Mouse (Mus musculus) lung, postnatal 14 days (tissue): ENCODE measurements around the gene Rad21l.

ENCODE experiments used
- DNase-seq: peaks from one replicate; pipeline ENCODE4 v3.0.0; 2021

The Rad21l gene

DNA sequence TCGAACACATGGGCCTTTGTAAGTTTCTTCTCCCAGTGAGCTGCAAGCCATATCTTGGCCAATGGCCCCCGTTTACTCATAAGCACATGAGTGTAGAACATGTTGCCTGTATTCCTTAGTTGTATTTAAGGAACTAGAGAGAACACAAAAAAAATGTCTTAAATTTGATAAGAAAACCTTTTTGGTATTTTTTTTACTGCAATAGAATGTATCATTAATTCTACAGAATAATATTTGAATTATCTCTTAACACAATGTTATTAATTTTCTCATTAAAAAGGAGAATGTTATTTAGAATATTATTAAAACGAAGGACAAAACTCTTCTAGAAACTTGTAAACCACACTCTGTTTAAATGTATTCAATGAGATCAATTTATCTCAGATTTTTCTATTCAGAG is at the start of gene Rad21l:
Gene Rad21l, minus strand, starts transcription at position 101 of the 400 bp plus-strand sequence.
- no peak for DNase-seq

DNA sequence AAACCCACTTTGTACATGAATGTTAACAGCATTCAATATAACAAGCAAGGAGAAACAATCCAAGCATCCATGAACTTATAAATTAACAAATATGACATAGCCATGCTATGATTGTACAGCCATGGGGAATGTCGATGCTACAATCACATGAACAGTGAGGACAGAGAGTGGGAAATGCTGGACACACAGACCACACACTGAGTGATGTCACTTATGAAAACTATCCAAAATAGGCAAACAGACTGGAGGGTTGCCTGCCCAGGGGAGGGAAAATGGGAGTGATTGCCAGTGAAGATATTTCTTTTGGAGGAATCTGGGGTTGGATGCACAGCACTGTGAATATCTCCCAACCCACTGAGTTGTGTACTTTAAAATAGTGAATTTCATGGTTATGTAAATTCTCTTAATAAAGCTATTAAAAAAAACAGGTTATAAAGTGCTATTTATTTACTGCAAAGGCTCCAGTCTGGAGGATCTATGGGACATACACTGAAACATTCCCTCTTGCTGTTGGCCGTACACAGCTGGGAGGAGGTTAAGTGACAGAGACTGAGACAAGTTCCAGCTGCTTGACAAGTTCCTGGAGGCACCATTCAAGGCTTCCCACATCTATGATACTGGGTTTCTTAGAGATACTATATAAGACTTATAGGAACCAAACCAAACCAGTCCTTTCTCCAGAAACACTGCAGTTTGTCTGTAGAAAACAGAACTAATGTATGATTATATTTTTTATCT is 48.2 kb upstream of the Rad21l start:
- no peak for DNase-seq

DNA sequence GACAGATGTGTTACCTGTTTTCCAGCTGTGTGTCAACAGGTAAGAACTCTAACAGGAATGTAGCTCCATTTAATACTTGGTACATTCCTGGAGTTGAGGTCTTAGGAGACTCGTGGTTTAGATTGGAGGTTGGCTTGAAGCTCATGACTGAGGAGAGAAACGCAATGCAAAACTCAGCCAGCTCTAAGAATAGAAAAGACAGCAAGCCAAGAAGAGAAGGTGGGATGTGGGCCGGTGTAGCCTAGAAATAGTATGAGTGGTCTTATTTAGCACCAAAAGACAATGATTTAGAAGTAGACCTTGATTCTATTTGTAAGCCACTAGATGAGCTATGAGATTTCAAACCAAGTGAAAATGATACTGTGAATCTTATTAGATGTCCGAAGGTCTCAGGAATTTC is 47.2 kb upstream of the Rad21l start:
- DNase-seq = no peak

DNA sequence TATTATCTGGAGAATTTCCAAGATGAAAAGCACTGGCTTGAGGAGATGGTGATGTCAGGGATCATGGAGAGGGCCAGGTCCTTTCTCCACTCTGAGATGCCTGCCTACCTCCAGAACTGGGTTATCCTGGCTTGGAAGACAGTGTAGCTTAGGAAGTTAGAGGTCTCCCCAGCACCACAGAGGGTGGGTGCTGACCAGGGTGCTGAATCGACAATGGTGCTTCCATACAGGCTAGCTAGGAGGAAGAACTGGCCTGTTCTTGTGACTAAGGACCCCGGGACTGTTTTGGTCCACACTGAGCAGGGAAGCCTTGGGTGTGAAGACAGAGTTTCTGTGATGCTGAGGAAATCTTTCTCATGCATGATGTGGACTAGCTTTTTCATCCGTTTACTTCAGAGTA is 44.3 kb upstream of the Rad21l start:
- peak; percentile 19 for DNase-seq

DNA sequence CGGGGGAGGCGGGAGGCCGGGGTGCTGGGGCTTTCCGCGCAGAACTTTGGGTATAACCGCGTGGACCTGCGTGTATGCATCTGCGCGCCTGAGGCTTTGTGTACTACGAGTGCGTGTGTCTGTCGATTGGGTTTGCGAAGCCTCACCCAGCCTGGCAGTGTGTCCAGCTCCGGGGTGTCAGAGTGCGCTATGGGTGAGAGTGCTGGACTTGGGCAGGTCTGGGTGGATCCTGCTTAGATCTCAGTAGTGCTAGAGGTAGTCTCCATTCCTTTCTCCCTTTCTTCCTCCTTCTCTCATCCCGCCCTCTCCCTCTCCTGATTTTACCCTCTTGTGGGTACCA is 34.5 kb upstream of the Rad21l start:
- DNase-seq = no peak

DNA sequence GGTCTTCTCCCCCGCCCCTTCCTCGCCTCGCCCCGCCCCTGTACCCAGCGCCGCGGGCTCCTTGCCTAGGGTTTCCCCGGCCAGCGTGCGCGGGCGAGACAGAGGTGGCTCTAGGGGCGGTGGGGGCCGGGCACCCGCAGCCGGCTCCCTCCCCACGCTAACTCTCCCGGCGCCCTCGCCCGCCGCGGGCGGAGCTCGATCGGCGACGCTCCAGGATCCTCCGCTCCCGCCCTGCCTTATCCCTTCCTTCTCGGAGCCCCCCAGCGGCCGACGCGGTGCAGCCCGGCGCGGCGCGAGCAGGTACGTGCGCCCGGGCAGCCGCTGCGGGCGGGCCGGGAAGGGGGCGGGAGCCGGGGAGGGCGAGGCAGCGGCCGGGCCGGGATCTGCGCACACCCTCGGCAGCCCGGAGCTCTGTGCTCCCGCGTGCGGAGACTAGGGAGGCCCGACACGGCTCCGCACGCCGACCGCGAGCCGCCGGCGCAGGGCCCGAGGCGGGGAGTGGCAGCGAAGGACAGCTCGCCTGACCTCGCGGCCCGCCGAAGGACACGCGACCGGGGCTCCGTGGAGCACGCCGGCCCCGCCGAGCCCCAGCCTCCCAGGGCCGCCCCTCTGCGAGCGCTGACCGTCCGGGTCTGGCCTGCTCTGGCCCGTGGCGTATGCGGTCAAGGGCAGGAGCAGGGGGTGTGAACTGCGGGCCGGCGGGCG is 34.0 kb upstream of the Rad21l start:
- peak; percentile 33 for DNase-seq

DNA sequence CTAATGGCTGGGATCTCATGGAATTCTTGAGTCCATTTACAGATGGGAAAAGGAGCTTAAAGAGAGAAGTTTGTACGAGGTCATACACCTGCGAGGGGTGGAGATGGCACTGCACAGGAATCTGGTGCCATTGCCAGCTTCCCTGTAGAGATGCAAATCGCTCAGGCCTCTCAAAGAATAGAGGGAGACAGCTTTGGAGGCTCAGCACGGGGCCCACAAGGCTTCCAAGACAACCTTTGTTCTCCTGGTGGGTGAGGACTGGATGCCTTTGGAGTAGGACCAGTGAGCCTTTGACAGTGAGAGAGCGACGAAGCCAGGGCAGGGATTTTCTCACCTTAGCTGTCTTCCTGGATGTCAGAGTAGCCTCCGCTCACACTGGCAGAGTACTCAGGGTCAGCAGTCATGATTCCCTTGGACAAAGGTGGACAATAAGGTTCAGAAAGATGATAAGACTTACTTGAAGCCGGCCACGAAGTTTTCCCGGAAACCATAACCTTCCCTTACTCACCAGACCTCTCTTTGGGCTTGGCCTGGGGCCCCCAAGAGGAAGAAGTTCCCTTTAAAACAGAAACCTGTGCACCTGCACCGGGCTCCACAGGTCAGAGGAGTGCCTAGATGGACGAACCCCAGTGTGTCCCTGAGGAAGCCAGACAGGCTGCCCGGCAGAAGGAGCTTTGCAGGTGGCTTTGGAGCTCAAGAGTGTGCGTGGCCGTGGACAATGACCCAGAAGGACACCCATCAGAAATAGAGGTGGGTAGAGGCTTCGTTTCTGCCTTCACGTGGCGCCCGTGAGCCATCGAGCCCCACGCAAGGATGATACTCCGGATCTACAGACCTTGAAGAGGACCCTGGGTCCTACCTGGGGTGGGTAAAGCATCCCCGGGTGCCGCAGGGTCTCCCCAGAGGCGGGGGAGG is 33.2 kb upstream of the Rad21l start, which contains the start of gene Tmem74b:
Gene Tmem74b, plus strand, starts transcription at position 778 of the 915 bp plus-strand sequence.
- no peak for DNase-seq

DNA sequence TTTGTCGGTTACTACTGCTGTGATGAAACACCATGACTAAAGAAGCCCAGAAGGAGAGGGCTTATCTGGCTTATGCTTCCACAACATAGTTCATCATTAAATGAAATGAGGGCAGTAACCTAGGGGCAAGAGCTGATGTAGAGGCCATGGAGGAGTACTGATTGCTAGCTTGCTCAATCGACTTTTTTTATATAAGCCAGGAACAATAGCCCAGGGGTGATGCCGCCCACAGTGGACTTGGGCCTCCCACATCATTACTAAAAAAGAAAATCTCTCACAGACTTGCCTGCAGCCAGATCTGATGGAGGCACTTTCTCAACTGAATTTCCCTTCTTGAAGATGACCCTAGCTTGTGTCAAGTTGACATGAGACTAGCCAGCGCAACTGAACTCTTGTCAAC is 14.6 kb upstream of the Rad21l start:
- no peak for DNase-seq

DNA sequence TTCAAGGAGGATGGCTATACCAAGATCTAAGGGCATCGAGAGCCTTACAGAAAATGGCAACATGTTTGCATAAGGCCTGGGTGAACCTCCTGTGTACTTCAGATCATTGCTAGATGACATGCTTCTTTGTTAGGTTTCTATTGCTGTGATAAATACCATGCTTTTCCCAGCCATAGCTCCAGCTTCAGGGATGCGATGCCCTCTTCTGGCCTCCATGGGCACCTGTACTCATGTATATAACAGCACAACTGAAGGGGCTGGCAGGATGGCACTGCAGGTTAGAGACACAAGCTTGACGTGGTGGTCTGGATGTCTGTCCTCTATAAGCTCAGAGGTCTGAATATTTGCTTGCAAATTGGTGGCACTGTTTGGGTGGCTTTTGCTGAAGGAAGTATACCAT is 14.0 kb upstream of the Rad21l start:
- no peak for DNase-seq

DNA sequence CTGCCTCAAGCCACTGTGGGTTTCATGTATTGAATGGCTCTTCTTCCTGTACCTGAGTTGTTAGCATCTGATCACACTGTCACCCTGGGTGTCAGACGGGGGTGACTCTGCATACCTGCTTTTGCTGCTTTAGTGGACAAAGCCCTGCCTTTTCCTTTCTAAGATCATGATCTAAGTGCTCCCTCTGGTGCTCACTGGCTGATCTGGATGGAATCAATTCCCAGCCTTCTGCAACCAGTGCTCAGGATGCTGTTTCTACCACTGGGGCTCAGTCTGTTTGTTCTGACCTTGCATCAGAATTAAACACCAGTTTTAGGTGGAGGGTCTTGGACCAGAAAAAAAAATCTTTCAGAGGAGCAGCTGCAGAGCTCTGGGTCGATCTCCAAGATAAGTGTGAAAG is 7.9 kb upstream of the Rad21l start:
- no peak for DNase-seq

DNA sequence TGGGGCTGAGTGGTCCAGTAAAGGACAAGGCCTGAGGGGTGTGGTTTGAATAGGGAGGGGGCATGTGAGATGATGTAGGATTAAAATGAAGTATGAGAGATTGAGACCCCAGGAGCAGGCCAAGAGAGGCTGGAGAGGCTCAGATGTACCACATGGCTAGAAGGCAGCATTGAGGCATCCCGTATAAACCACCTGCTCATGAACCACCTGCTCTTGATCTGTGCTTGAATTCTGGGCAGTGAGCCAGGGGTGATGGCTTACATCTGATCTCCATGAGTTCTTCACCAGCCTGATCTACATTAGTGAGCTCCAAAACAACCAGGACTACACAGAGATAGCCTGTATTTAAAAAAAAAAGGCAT is 2.6 kb upstream of the Rad21l start:
- no peak for DNase-seq

DNA sequence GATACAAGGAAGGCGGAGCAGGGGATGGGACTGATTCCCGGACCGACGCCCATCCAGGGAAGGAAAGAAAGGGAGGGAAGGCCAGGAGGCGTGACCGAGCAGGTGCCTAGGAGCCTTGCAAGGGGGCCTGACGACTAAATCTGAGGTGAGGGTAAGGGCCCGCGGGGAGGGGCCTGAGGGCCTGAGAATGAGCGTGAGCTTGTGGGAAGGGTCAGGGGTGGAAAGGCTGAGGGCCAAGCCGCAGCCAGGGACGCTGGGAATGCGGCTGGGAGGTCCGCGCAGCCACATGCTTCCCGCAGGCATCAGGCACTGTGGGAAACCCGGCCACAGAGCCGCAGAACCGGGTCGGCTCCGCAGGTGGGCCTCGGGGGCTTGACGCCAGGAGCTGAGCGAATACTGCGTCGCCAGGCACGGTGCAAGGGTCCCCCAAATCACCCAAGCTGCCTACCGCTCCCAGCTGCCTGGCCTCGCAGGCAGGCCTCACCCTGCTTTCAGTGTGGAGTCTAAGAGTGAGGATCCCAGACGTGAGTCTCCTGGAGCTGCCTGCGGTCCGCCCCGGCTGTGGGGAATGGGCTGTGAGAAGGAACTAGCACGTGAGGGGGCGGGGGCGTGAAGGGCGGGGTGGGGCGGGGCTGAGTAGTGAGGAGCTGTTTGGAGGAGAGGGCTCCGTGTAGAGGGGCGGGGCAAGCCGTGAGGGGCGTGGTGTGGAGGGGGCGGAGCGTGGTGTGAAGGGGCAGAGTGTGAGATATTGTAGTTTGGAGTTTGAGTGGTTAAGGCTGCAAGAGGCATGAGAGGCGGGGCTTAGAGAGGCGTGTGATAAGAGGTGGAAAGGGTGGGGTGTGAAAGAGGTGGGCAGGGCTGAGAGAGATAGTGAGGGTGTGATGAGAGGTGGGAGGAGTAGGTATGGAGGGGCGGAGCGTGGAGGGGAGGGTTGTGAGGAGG is 2.0 kb upstream of the Rad21l start:
- DNase-seq = no peak

DNA sequence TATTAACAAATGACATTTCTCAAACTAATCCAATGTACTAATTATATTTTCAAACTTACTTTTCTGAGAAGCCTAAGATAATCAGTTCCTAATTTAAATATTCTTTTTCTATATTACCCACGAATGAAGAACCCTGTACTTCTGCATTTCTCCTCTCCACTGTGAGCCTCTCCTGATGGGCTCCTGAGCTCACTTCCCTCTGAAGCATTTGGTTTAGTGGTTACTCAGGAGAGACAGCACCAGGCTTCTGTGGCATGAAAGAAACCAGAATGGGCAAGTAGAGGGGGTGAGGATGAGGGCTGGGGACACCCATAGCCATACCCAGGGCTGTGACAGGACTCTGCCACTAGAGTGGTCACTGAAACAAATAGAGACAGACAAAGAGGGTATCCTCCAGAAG is 16.3 kb downstream of the Rad21l start:
- DNase-seq = no peak

DNA sequence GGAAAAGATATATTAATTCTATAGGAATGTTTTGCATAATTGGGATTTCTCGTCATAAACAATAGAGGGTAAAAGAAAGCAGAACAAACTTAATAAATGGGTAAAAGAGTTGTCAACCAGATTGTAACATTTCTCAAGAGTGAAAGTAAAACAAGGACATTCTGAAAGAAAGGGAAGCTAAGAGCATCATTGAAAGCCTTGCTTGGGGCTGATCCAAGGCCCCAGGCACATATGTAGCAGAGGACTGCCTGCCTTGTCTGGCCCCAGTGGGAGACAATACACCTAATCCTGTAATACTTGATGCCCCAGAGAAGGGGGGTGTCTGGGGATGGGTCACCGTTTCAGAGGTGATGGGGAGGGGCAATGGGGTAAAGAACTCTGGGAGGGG is 32.3 kb downstream of the Rad21l start:
- no peak for DNase-seq

DNA sequence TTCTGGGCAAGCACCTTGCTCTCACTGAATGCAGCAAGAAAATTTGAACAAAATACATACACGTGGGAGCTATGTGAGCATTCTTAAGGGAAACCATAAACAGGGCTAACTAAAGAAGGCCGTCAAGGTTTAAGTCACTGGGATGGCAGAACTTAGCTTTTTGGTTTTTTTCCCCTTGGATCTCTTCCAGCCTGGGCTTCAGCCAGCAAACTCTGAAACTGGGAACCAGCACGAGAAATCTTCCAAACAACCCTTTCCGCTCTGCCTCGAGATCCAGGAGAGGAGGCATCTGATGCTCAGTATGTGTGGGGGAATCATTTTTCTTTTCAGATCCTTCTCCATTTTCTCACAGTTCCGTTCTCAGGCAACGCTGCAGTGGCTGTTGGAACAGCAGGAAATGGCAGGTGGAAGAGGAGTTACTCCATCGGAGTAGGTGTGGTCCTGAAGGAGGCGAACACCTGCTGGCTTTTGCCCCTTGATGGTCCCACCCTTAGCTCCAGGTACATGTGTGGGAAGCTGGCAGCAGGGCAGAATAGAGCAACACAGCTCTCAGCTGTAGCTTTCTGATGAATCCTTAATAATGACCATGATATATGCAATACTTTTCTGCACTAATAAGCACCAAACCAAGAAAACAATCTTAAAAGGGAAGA is 32.8 kb downstream of the Rad21l start:
- DNase-seq = no peak

DNA sequence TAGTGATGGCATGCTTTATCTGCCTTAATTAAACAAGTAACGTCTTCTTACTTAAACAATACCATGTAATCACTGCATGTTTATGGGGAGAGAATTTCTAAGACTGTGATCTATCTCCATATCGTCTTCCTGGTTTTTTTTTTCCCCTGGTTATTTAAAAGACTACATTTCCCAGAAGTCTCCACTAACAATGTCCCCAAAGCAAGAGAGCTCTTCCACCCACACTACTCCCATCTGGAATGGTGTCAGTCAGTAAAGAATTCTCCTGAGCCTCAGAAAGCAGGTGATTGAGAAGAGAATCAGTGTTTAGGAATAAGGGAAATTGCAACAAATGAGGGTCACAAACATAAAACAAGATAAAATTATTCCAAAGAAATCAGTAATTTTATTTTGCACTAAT is 33.4 kb downstream of the Rad21l start:
- DNase-seq = no peak

DNA sequence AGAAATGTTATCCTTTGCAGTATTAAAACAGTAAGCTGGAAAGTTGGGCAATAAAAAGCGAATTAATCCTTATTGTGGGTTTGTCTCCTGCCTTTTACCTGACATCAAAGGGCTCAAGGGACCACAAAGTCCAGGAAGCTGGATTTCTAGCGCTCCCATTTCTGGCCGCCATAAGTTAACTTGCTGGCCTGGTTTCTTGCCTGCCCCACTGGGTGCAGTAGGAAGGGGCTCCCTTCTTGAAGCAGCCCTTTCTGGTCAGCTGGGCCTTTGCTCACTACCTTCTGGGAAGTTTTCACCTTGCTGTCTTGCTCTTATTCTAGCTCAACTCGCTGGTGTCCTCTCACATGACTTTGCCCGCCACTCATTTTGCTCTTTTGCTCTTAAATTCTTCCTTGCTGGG is 35.4 kb downstream of the Rad21l start:
- DNase-seq = no peak

DNA sequence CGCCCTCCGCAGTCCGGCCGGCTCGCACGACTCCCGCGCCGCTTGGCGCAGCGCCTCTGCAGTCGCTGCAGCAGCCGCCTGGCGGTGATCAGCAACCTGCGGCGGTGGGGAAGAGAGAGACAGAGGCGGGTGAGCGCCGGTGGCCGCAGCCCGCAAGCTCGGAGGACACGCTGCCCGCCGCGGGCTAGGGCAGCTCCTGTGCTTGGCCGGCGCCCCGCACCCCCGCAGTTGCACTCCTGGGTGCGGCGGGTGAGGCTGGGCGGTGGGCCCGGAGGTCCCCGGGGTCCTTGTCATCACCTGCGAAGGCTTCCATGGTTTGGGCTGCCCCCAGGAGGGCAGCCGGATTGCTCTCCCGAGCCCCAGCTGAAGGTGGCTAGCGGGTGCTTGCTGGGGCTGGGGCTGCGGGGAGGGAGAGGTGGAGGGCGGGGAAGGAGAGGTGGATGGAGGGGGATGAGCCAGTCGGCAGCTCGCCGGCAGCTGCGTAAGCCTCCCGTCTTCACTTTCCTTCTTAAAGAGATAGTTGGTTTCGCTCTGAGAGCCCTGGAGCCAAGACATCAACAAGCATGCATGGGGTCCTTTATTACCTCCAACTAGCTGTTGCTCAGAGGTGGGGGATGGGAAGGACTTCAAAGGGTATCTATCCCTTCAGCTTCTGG is 36.0 kb downstream of the Rad21l start, which contains the start of gene Snph:
Gene Snph, minus strand, starts transcription at position 435 of the 656 bp plus-strand sequence.
- peak; percentile 65 for DNase-seq

DNA sequence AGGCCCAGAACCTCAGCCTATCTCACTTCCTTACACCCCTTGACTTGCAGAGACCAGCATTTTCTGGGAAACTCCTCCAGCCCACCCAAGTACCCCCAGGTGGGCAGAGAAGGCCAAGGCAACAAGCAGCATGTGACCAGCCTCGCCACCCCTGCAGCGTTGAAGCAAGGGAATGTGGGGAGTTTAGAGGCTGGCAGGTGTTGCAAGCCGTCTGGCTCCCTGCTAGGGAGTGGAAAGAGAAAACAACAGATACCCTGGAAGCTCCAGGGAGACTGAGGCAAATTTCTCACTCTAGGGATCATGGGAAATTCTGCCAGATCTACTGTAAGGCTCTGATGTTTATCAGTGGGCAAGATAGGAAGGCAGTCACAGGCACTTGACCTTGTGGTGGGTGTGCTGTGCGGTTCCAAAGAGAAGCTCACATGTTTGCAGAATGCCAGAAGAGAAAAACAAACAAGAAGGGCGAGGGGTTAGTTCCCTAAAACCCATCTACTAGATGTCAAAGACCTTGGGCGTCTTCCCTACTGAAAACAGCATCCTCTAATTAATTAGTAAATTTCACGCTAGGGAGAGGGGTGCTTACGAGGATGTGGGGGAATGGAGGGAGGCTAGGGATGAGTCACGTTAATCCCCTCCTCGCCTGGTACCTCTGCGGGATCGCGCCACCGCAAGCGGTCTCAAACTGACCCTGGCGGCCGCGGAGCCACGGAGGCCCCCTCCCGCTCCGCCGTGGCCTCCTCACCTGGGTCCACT is 36.8 kb downstream of the Rad21l start:
- no peak for DNase-seq

DNA sequence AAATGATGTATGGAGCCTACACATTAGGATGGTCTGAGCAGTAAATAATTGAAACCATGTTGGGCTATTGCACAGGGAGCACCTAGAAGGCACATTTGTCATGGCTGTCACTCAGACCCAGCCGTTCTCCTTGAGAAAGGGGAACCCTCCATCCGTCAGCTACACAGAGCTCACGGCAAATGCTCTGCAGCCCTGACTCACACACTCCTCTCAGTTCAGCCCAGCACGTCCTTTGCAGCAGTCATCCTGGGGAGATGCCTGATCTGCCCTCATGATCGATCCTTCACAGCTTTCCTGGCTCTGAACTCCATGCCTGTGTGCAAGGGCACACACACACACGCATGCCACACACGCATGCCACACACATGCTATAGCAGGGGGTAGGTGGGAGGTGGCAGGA is 39.0 kb downstream of the Rad21l start:
- no peak for DNase-seq

DNA sequence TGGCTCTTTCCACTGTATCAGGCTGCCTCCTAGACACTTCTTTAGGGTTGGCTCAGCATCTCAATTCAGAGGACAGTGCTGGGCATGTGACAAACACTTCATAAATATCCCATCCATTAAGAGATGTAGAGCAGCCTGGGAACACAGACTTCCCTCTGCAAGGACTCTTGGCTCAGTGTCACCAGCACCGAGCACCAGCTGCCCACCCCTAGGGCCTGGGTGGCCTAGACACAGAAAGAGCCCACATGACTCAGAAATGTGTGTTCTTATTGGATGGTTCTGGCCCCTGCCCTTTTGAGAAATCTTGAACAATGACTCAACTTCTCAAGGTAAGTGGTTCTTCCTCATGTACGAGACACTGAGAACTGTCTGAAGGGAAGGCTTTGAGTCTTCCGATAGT is 40.3 kb downstream of the Rad21l start:
- no peak for DNase-seq
